9 mouse cellular contexts compared by ENCODE assay signal in the genomic region with DNA sequence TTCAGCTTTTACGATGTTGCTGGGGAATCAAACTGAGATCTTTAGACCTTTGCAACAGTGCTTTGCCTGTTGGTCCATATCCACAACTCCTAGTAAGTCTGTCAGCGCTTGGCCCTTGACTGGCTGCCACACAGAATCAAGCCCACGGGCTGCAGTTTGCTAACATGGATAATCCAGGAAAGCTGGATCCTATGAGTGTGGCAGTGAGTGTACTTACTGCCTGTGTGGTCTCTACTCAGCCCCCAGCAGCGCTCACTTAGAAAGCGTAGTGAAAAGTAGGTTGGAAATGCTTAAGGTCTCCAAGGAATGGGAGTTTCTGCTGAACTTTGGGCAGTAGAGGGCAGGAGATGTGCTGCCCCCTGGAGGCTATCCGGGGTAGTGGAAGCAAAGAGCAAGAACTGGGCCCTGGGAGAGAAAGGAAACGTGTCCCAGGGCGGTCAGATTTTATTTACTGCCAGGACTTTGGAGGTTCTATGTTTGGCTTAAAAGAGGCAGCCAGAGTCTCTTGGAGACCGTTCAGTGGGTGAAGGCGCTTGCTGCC. TPM values are rescaled to one million over a fixed set of nuclear protein-coding genes. Genes with fewer than 3 reads are reported as not detected.
DNase-seq lines count a peak whose midpoint lies in the region; ATAC-seq and TF ChIP-seq lines count a peak whose summit lies in the region.
"Had no signal": no experiment of that assay in that cellular context is flagged by ENCODE, and none has a peak within 500 bp of the region (broad histone marks: within the 10 kb centered on the region; RNA-seq: fewer than 3 reads in every experiment).

No protein-coding gene starts in this region.

- TF ChIP-seq CTCF in kidney, adult 2 months (conservative IDR thresholded peaks at IDR 0.05; ENCODE audit: insufficient read depth, insufficient read length, low read depth, low read length), result peak; percentile 85
- TF ChIP-seq CTCF in G1E (IDR thresholded peaks at IDR 0.05; ENCODE audit: low read depth, low read length), result peak; percentile 93
- peak; percentile 72 for TF ChIP-seq CTCF in heart, postnatal 0 days (IDR thresholded peaks at IDR 0.05; ENCODE audit: low read depth)

- no peak for TF ChIP-seq EP300 in heart, postnatal 0 days (IDR thresholded peaks at IDR 0.05; ENCODE audit: low read depth)

- WGBS in kidney, adult 2 months, result 46% methylated on average over 10 of the region's 10 CpGs
- WGBS in kidney, embryonic 16.5 days, result 65% methylated on average over 10 of the region's 10 CpGs
- WGBS in heart, postnatal 0 days, result 65% methylated on average over 10 of the region's 10 CpGs
- WGBS in neural tube, embryonic 11.5 days, result 65% methylated on average over 10 of the region's 10 CpGs

- H3K4me3 ChIP-seq in kidney, adult 2 months (ENCODE audit: insufficient read depth, low read depth, low read length), result no peak overlapping the region
- H3K4me3 ChIP-seq in kidney, embryonic 16.5 days (ENCODE audit: low read length), result no peak overlapping the region
- H3K4me3 ChIP-seq in G1E (ENCODE audit: low read depth, low read length), result no peak overlapping the region
- H3K4me3 ChIP-seq in heart, postnatal 0 days (ENCODE audit: low read depth, low read length), result no peak overlapping the region
- no peak overlapping the region for H3K4me3 ChIP-seq in neural tube, embryonic 11.5 days (ENCODE audit: low read depth, low read length)
- H3K4me3 ChIP-seq: erythroblast, embryonic 14.5 days had no signal

- no peak overlapping the region for H3K4me2 ChIP-seq in kidney, embryonic 16.5 days (replicated peaks; ENCODE audit: low read depth, low read length)
- H3K4me2 ChIP-seq in heart, postnatal 0 days (ENCODE audit: low read depth, low read length), result no peak overlapping the region
- H3K4me2 ChIP-seq in neural tube, embryonic 11.5 days (ENCODE audit: low read depth), result no peak overlapping the region

- H3K27me3 ChIP-seq in kidney, adult 2 months (replicated peaks; ENCODE audit: control insufficient read depth, insufficient read depth, low read length), result no peaks in the 10 kb centered on the region
- H3K27me3 ChIP-seq in kidney, embryonic 16.5 days (ENCODE audit: insufficient read depth, low read length), result no peaks in the 10 kb centered on the region
- no peaks in the 10 kb centered on the region for H3K27me3 ChIP-seq in G1E (ENCODE audit: insufficient read depth, low read length)
- no peaks in the 10 kb centered on the region for H3K27me3 ChIP-seq in heart, postnatal 0 days (ENCODE audit: control insufficient read depth, insufficient read depth, low read length)
- H3K27me3 ChIP-seq in neural tube, embryonic 11.5 days (ENCODE audit: control insufficient read depth, insufficient read depth, low read length), result no peaks in the 10 kb centered on the region

- intact Hi-C loops in left cerebral cortex, postnatal 36 days (cut with DNase I), result loop anchor here (5.0 kb wide), 1 partner anchor 103 kb away; no protein-coding TSS in a partner anchor

- TF ChIP-seq POLR2A in kidney, adult 2 months (IDR thresholded peaks at IDR 0.05; ENCODE audit: low read depth, low read length), result no peak

- H3K27ac ChIP-seq in kidney, adult 2 months (ENCODE audit: insufficient read depth, low read depth, low read length), result peak overlapping the region; percentile 8; the same call in 1 of the 2 replicates
- no peak overlapping the region for H3K27ac ChIP-seq in kidney, embryonic 16.5 days (ENCODE audit: low read length)
- H3K27ac ChIP-seq in heart, postnatal 0 days (ENCODE audit: low read depth), result no peak overlapping the region
- H3K27ac ChIP-seq in neural tube, embryonic 11.5 days (ENCODE audit: low read depth, low read length), result no peak overlapping the region

- ATAC-seq in kidney, embryonic 16.5 days (ENCODE audit: low FRiP score, low TSS enrichment), result no peak
- ATAC-seq in G1E (ENCODE audit: extremely low read depth, insufficient number of reproducible peaks, low FRiP score, poor library complexity, severe bottlenecking), result peak; percentile 34
- no peak for ATAC-seq in heart, postnatal 0 days (ENCODE audit: insufficient read depth, low read depth)
- no peak for ATAC-seq in neural tube, embryonic 11.5 days (ENCODE audit: insufficient read depth, low FRiP score, low TSS enrichment)

- H3K9me3 ChIP-seq in kidney, embryonic 16.5 days (ENCODE audit: low read length), result no peaks in the 10 kb centered on the region
- H3K9me3 ChIP-seq in G1E (replicated peaks), result no peaks in the 10 kb centered on the region
- H3K9me3 ChIP-seq in heart, postnatal 0 days (replicated peaks; ENCODE audit: control insufficient read depth, low read length), result no peaks in the 10 kb centered on the region
- H3K9me3 ChIP-seq in neural tube, embryonic 11.5 days (ENCODE audit: control insufficient read depth, low read length), result no peaks in the 10 kb centered on the region

- peak; percentile 80 for DNase-seq in kidney, adult 2 months
- peak; percentile 31 for DNase-seq in G1E (ENCODE audit: low spot score)
- peak; percentile 36 for DNase-seq in cerebellum, adult 11-12 months
- no peak for DNase-seq in heart, postnatal 0 days (ENCODE audit: low spot score)
- peak; percentile 18 to 26 for DNase-seq in left cerebral cortex, postnatal 36 days (ENCODE audit: low spot score in 2 of 2)
- DNase-seq in neural tube, embryonic 11.5 days (ENCODE audit: low spot score), result peak; percentile 43
- DNase-seq in urinary bladder, postnatal 36 days (ENCODE audit: low spot score in 2 of 2), result peak; percentile 61 to 75

- H3K36me3 ChIP-seq in kidney, adult 2 months (ENCODE audit: control insufficient read depth, insufficient read depth, low read length), result peaks cover 2% of the 10 kb centered on the region; the same call in 1 of the 2 replicates
- no peaks in the 10 kb centered on the region for H3K36me3 ChIP-seq in kidney, embryonic 16.5 days (ENCODE audit: insufficient read depth, low read length)
- peaks cover 30% of the 10 kb centered on the region for H3K36me3 ChIP-seq in G1E (replicated peaks)
- H3K36me3 ChIP-seq in heart, postnatal 0 days (replicated peaks; ENCODE audit: control insufficient read depth, insufficient read depth, low read length), result no peaks in the 10 kb centered on the region
- H3K36me3 ChIP-seq in neural tube, embryonic 11.5 days (ENCODE audit: control insufficient read depth, insufficient read depth, low read length), result no peaks in the 10 kb centered on the region

- peaks cover 23% of the 10 kb centered on the region; the same call in 1 of the 2 replicates for H3K4me1 ChIP-seq in kidney, adult 2 months (ENCODE audit: control insufficient read depth, insufficient read depth, low read length)
- H3K4me1 ChIP-seq in kidney, embryonic 16.5 days (ENCODE audit: insufficient read depth, low read length), result no peaks in the 10 kb centered on the region
- H3K4me1 ChIP-seq in G1E (ENCODE audit: insufficient read depth, low read depth, low read length), result peaks cover 6% of the 10 kb centered on the region; the same call in 1 of the 2 replicates
- peaks cover 20% of the 10 kb centered on the region for H3K4me1 ChIP-seq in heart, postnatal 0 days (ENCODE audit: control insufficient read depth, insufficient read depth)
- H3K4me1 ChIP-seq in neural tube, embryonic 11.5 days (ENCODE audit: control insufficient read depth, insufficient read depth, low read length), result no peaks in the 10 kb centered on the region

- no peak overlapping the region for H3K9ac ChIP-seq in kidney, embryonic 16.5 days (replicated peaks; ENCODE audit: low read length)
- no peak overlapping the region for H3K9ac ChIP-seq in heart, postnatal 0 days (replicated peaks; ENCODE audit: low read depth, low read length)
- H3K9ac ChIP-seq in neural tube, embryonic 11.5 days (ENCODE audit: low read length), result no peak overlapping the region

RNA-seq across cellular contexts. Expression of gene Manba, which starts 20.0 kb away (rescaled TPM):
- 23.6 and 25.8 TPM in 2 replicates for polyA plus RNA-seq in kidney, adult 2 months (2012; rRNA removed)
- polyA plus RNA-seq in kidney, embryonic 16.5 days (2015; fragmentation: Nextera tagmentation; extraction: Ambion mirVana), result 36.5 and 39.6 TPM in 2 replicates
- total RNA-seq in G1E (2014; fragmentation: Nextera tagmentation) (19.6 and 30.3 TPM in 2 replicates), G1E (2017) (19.0 and 23.7 TPM in 2 replicates)
- 2.0 and 2.9 TPM in 2 replicates for polyA plus RNA-seq in G1E (2012)
- 30.1 and 36.0 TPM in 2 replicates for total RNA-seq in heart, postnatal 0 days (2014; rRNA removed; ENCODE audit: low replicate concordance)
- polyA plus RNA-seq in heart, postnatal 0 days (2015; fragmentation: Nextera tagmentation; extraction: Ambion mirVana), result 19.8 and 20.6 TPM in 2 replicates
- 1 to 10 TPM; 7.2 to 9.9 TPM for total RNA-seq in left cerebral cortex, postnatal 36 days (2021)
- polyA plus RNA-seq in neural tube, embryonic 11.5 days (2014; fragmentation: Nextera tagmentation; extraction: Ambion mirVana), result 3.1 and 4.0 TPM in 2 replicates
- polyA plus RNA-seq: erythroblast, embryonic 14.5 days had no signal
